Mouse (Mus musculus): ENCODE results near the gene Gdf7. TPM values are rescaled to one million over a fixed set of nuclear protein-coding genes. Genes with fewer than 3 reads are reported as not detected.

Gdf7 gene
- 1.6 and 2.1 TPM in 2 replicates for polyA plus RNA-seq (2015; fragmentation: Nextera tagmentation; extraction: Ambion mirVana)

DNA sequence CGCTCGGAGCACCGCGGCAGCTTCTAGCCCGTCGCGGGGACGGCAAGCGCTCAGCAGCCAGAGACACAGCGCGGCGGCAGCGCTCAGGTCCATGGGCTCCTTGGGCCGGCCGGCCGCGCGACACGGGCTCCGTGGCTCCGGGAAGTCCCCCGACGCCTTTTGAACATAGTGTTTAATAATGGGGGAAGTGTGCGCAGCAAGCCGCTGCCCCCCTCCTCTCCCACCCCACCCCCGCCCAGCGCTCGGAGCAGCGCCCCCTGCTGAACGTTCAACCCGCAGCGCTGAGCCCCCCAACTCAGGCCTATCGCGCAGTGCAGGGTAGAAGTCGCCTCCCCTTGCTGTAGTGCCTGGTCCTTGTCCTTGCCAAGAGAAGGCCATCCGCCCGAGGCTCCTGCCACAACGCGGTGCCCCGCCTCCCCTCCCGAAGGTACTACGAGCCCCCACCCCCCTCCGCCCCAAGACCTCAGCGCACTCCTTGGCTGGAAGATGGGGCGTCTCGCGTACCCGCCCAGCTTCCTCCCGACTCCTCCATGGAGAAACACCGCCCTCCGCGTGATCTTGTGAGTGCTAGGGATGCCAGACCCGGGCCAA is at the start of gene Gdf7:
TSS of gene Gdf7 (minus strand) at position 114 of the 591 bp plus-strand sequence.
- WGBS = 2% methylated on average over 52 of the region's 53 CpGs
- Histone ChIP-seq H3K27ac (0 out of 2 replicates have a peak within 1 kb of the TSS, but pooled peaks have one; percentile 57), H3K4me2 (peak within 1 kb of the TSS; percentile 86), H3K4me1 (peaks cover 55% of the 10 kb centered on the region), H3K36me3 (no peaks in the 10 kb centered on the region), H3K27me3 (peaks cover 94% of the 10 kb centered on the region), H3K9me3 (no peaks in the 10 kb centered on the region), H3K9ac (peak within 1 kb of the TSS; percentile 74), H3K4me3 (peak within 1 kb of the TSS; percentile 60)
- peak; percentile 45; the same call in 1 of the 2 replicates for ATAC-seq (ENCODE audit: insufficient number of reproducible peaks, insufficient read depth, low FRiP score, low TSS enrichment, low read depth)

DNA sequence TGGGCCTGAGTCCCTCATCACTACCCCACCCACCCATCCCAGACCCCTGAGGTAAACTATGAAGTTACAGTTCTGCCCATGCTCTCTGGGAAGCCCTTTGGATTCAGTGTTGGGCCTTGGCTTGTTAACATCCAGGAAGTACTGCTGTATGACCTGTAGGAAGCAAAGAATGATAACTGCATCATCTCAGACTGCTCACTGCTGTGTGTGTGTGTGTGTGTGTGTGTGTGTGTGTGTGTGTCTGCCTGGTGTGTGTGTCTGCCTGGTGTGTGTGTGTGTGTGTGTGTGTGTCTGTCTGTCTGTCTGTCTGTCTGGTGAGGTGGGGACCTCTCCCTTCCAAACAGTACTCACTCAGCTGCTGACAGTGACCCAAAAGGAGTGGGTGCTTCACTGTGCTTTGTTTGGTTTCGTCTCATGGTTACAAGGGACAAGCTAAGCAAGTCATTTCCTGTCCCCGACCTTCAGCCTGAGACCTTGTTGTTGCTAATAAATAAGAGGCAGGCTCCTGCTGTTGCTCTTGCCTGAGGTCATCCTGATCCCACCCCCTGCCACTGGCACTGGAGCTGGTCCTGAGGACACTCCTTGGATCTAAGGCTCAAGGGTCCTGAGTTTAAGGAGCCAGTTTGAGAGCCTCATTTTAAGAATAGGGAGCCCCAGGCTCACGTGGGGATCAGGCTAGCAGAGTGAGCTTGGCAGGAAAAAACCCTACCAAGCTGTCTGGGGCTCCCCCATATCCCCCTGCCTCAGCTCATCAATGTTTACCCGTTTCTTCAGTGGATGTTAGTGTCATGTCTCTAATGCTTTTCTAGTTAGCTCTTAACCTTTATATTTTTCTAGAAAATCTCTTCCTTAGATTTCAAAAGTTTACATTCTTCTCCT is 49.5 kb upstream of the Gdf7 start:
- Histone ChIP-seq H3K4me2 (no peak overlapping the region), H3K4me3 (no peak overlapping the region), H3K27me3 (no peaks in the 10 kb centered on the region), H3K4me1 (peaks cover 20% of the 10 kb centered on the region), H3K9me3 (peaks cover 3% of the 10 kb centered on the region; the same call in 1 of the 2 replicates), H3K9ac (no peak overlapping the region), H3K27ac (no peak overlapping the region), H3K36me3 (no peaks in the 10 kb centered on the region)
- 25% methylated on average over 4 of the region's 4 CpGs for WGBS
- no peak for ATAC-seq (ENCODE audit: insufficient number of reproducible peaks, insufficient read depth, low FRiP score, low TSS enrichment, low read depth)

DNA sequence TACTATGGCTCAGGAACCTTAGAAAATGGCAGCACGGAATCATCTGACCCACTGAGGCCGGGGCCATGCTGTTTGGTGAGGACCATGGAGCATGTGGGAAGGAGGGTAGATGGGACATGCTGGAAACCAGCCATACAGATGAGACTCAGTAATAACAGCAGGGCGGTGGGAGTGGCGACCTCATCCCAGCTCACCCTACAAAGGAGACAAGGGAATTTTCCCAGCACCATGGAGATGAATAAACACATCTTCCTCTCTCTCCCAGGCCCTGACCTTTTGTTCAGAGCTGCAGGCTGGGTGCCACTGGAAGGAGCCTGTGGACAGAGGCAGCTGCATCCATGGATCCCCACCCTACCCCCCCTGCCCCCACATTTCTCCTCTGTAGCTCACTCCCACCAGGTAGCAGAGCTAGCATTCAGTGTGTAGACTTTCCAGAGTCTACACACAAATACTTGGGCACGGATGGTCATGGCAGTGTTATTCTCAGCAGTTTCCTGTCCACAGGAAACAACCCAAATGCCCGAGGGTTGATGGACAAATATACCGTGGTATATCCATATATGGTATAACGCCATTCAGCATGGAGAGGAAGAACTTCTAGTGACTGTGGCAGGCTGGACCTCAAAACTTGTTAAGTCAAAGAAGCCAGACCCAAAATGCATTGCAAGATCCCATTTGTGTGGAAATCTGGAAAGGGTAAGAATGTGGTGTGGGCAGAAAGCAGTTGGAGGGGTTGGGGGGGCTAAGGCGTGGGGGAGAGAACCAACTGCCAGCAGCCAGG is 47.2 kb upstream of the Gdf7 start:
- ATAC-seq (ENCODE audit: insufficient number of reproducible peaks, insufficient read depth, low FRiP score, low TSS enrichment, low read depth) = no peak
- Histone ChIP-seq H3K27me3 (no peaks in the 10 kb centered on the region), H3K9me3 (no peaks in the 10 kb centered on the region), H3K27ac (peak overlapping the region; percentile 78), H3K9ac (0 out of 2 replicates have a peak overlapping the region, but pooled peaks have one; percentile 3), H3K36me3 (no peaks in the 10 kb centered on the region), H3K4me3 (no peak overlapping the region), H3K4me1 (peaks cover 20% of the 10 kb centered on the region), H3K4me2 (peak overlapping the region; percentile 20)
- WGBS = 65% methylated on average over 9 of the region's 9 CpGs

DNA sequence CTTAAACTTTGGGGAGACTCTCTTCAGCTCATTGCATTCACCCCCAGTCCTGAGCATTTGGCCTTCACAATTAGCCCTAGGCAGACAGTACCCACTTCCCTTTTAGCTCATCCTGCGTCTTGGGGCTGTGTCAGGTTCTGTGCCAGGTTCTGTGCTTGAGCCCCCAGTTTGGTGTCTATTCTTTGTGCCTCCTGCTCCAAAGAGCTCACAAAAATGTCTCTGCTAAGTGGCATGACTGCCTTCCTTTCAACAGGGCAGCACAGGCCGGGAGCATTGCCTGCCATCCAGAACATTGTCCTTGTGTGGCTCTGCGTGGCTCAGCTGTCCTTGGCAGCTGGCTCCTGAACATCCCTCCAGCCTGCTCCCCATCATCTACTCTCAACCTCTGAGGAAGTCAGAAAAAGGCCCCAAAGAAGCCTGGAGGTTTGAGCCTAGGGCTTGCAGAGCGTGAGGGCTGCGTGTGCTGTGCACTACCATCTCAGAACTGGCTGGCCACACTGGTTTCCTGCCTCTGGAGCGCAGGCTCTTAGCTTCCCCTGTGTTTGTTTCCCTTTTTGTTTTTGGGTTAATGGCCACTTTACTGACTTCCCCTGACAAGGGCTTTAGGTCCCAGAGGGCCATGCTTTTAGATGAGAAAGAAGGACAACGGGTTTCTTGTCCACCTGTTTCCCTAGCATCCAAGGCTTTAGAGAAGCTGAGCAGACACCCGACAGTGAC is 46.1 kb upstream of the Gdf7 start:
- H3K4me3 ChIP-seq = no peak overlapping the region
- no peaks in the 10 kb centered on the region for H3K27me3 ChIP-seq
- no peak for ATAC-seq (ENCODE audit: insufficient number of reproducible peaks, insufficient read depth, low FRiP score, low TSS enrichment, low read depth)
- no peak overlapping the region for H3K27ac ChIP-seq
- no peak overlapping the region for H3K4me2 ChIP-seq
- peaks cover 20% of the 10 kb centered on the region for H3K4me1 ChIP-seq
- no peak overlapping the region for H3K9ac ChIP-seq
- 77% methylated on average over 8 of the region's 8 CpGs for WGBS
- H3K9me3 ChIP-seq = no peaks in the 10 kb centered on the region
- H3K36me3 ChIP-seq = peaks cover 5% of the 10 kb centered on the region

DNA sequence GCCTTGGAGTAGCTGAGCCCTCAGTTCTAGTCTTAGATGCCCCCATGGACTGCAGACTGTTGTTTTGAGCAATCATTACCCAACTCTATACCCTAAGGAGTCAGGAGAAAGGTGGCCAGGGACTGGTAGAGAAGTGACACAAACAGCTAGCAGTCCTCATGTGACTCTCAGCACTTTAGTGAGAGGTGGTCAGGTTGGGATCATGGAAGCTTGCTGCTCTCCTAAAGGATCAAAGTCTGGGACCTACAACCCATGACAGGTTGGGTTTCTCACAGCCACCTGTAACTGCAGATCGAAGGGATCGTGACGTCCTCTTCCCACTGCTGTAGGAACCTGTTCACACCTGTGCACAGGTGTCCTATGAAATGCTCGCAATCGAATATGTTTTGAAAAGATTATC is 43.8 kb upstream of the Gdf7 start:
- no peaks in the 10 kb centered on the region for H3K27me3 ChIP-seq
- H3K36me3 ChIP-seq = peaks cover 22% of the 10 kb centered on the region
- peaks cover 20% of the 10 kb centered on the region for H3K4me1 ChIP-seq
- WGBS = 90% methylated on average over 5 of the region's 5 CpGs
- no peak overlapping the region for H3K27ac ChIP-seq
- no peaks in the 10 kb centered on the region for H3K9me3 ChIP-seq
- no peak overlapping the region for H3K4me2 ChIP-seq
- H3K4me3 ChIP-seq = no peak overlapping the region
- no peak for ATAC-seq (ENCODE audit: insufficient number of reproducible peaks, insufficient read depth, low FRiP score, low TSS enrichment, low read depth)
- H3K9ac ChIP-seq = no peak overlapping the region

DNA sequence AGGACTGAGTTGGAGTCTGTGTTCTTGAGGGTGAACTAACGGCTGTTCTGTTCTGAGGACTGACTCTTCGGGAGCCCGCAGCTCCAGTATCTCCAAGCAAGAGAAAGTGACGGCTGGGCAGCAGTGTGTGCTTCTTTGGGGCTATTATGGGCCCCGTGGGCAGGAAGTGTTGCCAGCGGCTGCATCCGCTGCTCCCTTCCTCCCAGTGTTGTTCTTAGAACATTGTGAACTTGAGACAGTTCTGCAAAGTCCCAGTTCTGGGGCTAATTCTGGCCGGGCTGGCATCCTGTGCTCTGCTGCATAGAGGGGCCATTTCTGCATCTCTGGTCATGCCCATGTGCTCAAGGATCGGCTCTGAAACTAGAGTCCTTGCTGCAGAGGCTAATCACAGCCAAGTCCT is 43.1 kb upstream of the Gdf7 start:
- Histone ChIP-seq H3K27ac (peak overlapping the region; percentile 35; the same call in 1 of the 2 replicates), H3K9ac (0 out of 2 replicates have a peak overlapping the region, but pooled peaks have one; percentile 0), H3K4me3 (no peak overlapping the region), H3K4me1 (peaks cover 20% of the 10 kb centered on the region), H3K27me3 (no peaks in the 10 kb centered on the region), H3K4me2 (no peak overlapping the region), H3K9me3 (no peaks in the 10 kb centered on the region), H3K36me3 (peaks cover 22% of the 10 kb centered on the region)
- ATAC-seq (ENCODE audit: insufficient number of reproducible peaks, insufficient read depth, low FRiP score, low TSS enrichment, low read depth) = no peak
- 50% methylated on average over 9 of the region's 9 CpGs for WGBS

DNA sequence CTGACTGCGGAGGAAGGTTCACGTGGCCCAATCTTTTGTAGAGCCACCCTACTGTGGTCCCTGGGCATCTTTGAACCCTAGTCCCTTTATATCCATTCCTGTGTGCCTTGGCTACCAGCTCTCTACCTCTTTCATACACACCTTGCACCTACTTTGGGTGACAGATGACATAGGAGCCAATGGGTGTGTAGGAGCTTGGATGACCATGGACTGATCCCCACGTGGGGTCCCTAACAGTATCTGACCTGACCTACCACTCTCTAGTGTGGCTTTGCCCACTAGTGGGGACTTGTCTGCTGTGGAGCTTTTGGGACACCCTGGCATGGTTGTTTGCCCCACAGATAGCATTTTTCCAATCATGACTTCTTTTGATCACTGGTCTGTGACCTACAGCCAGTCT is 41.6 kb upstream of the Gdf7 start:
- H3K27ac ChIP-seq = no peak overlapping the region
- H3K27me3 ChIP-seq = no peaks in the 10 kb centered on the region
- no peak for ATAC-seq (ENCODE audit: insufficient number of reproducible peaks, insufficient read depth, low FRiP score, low TSS enrichment, low read depth)
- WGBS = 91% methylated on average over 3 of the region's 3 CpGs
- H3K9me3 ChIP-seq = no peaks in the 10 kb centered on the region
- no peak overlapping the region for H3K9ac ChIP-seq
- peaks cover 5% of the 10 kb centered on the region; the same call in 1 of the 2 replicates for H3K4me1 ChIP-seq
- peaks cover 32% of the 10 kb centered on the region for H3K36me3 ChIP-seq
- no peak overlapping the region for H3K4me2 ChIP-seq
- H3K4me3 ChIP-seq = no peak overlapping the region

DNA sequence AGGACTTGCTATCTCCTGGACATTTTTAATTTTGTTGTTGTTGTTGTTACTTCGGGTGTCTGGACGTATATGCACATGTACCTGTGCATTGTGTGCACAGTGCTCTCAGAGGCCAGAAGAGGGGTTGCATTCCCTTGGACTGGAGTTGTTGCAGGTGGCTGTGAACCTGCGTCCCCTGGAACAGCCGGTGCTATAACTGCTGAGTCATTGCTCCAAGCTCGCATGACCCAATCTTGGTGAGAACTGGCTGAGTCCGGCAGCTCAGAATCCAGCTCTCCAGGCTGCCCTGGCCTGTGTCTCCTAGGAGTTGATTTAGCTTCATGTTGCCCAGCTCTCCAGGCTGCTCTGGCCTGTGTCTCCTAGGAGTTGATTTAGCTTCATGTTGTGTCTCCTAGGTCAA is 39.3 kb upstream of the Gdf7 start:
- no peaks in the 10 kb centered on the region for H3K9me3 ChIP-seq
- ATAC-seq (ENCODE audit: insufficient number of reproducible peaks, insufficient read depth, low FRiP score, low TSS enrichment, low read depth) = no peak
- H3K4me2 ChIP-seq = no peak overlapping the region
- H3K27me3 ChIP-seq = no peaks in the 10 kb centered on the region
- 0 out of 2 replicates have a peak, but pooled peaks cover 2% of the 10 kb centered on the region for H3K4me1 ChIP-seq
- 92% methylated on average over 6 of the region's 6 CpGs for WGBS
- no peak overlapping the region for H3K9ac ChIP-seq
- H3K27ac ChIP-seq = no peak overlapping the region
- H3K4me3 ChIP-seq = no peak overlapping the region
- peaks cover 54% of the 10 kb centered on the region for H3K36me3 ChIP-seq

DNA sequence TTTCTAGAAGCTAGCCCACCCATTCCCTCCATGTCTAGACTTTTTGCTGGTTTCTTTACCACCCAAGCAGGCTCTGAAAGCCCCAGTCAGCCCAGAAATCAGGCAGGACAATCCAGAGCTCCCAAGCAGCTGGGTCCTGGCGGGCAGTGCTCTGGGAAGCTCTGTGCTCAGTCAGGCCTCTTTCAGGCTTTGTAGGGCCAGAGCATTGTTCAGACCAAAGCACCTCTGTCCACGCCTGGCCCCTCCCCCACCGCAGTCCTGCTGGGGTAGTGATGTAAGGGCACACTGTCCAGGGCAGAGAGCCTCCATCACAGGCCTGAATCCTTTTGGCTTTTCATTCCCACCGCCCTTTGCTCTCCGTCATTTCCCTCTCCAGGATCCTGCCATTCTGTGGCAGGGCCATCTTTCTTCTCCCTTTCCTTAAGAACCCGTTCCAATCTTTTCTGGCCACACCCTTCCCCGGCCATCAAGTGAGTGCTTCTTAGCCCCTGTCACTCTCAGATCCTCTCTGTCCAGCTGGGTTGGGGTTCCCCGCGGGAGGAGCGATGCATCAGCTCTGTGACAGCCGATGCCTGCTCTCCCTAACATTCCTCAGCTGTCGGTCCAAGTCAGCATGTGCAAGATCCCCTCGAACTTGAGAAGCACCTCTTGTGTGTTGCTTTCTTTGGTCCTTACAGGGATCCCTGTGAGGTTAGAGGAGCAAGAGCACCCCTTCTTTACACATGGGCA is 38.0 kb upstream of the Gdf7 start:
- Histone ChIP-seq H3K9ac (no peak overlapping the region), H3K4me2 (no peak overlapping the region), H3K9me3 (no peaks in the 10 kb centered on the region), H3K4me1 (0 out of 2 replicates have a peak, but pooled peaks cover 2% of the 10 kb centered on the region), H3K27ac (no peak overlapping the region), H3K36me3 (peaks cover 64% of the 10 kb centered on the region), H3K27me3 (no peaks in the 10 kb centered on the region), H3K4me3 (no peak overlapping the region)
- WGBS = 48% methylated on average over 13 of the region's 13 CpGs
- ATAC-seq (ENCODE audit: insufficient number of reproducible peaks, insufficient read depth, low FRiP score, low TSS enrichment, low read depth) = no peak

DNA sequence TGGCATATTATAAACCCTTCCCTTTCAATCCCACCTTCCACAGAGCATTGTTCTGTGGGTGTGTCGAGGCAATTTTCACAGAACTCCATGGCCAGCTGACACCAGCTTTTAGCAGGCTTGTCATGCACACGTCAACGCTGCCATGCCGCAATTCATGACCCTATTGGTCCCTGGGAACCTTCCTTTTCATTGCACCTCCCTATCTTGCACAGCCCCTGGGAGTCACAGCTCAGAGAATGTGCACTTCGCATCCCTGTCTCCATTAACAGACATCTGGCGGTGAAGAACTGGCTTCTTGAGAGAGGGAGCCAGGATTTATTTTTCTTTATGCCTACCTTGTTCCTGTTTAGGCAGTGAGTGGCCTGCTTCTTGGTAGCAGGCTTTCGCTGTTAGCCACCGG is 37.2 kb upstream of the Gdf7 start:
- Histone ChIP-seq H3K9me3 (no peaks in the 10 kb centered on the region), H3K36me3 (peaks cover 64% of the 10 kb centered on the region), H3K27ac (no peak overlapping the region), H3K4me3 (no peak overlapping the region), H3K4me1 (0 out of 2 replicates have a peak, but pooled peaks cover 2% of the 10 kb centered on the region), H3K27me3 (no peaks in the 10 kb centered on the region), H3K9ac (no peak overlapping the region), H3K4me2 (no peak overlapping the region)
- ATAC-seq (ENCODE audit: insufficient number of reproducible peaks, insufficient read depth, low FRiP score, low TSS enrichment, low read depth) = no peak
- WGBS = 80% methylated on average over 8 of the region's 8 CpGs

Measured in embryonic facial prominence, embryonic 13.5 days (tissue).